Mouse (Mus musculus): ENCODE results near the gene Dock1. TPM values are rescaled to one million over a fixed set of nuclear protein-coding genes. Genes with fewer than 3 reads are reported as not detected.
A peak's percentile ranks its signal among the peaks of the same experiment; 100 is the strongest.

The Dock1 gene
- polyA plus RNA-seq, 1 experiment from 2014 or later, result 5.7 TPM

DNA sequence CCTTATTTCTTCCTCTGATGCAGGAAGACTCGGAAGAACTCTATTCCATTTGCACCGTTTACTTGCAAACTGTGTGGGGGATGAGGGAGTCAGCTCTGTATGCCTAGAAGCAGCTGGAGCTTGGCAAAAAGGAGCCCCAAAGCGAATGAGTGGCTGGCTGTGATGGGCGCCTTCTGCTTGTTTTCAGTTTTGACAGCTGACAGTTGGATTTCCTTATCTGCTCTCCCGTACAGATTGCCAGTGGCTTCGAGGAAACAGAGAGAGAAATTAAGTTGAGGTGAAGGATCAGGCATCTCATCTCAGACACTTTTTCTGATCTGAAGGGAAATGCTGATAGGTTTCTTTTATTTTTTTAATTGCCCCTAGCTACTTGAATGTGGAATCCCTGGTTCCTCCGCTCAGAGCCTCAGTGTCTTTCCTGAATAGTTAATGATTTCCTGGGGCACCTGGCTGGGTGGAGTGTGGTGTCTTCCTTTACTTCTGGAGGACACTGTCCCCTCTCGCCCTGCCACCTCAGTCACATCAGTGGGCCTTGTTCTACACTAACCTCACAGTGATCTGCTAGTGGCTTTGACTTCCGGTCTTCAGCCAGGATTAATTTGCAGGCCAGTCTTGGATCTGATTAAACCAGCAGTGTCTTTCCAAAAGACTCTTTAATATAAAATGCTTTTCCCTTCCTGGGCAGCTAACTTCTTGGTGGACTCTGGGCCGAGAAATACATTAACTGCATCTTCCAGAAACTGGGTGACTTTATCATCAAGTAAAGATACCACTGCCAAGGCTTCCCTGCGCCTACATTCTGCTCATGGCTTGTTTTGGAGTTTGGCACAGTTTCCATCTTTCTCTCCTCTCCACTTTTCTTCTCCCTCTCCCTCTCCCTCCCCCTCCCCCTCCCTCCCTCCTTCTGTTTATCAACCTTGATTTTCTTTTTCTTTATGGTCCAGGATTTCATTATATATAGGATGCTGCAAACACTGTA is 55.4 kb downstream of the Dock1 start:
- no peak for ATAC-seq (ENCODE audit: low FRiP score)
- no peak overlapping the region for H3K4me3 ChIP-seq (replicated peaks)
- H3K36me3 ChIP-seq, result no peaks in the 10 kb centered on the region
- WGBS, result 46% methylated on average over 11 of the region's 11 CpGs
- no peaks in the 10 kb centered on the region for H3K9me3 ChIP-seq (replicated peaks)
- 0 out of 2 replicates have a peak, but pooled peaks cover 4% of the 10 kb centered on the region for H3K27me3 ChIP-seq (replicated peaks)
- no peak overlapping the region for H3K9ac ChIP-seq (replicated peaks)
- H3K4me1 ChIP-seq, result peaks cover 16% of the 10 kb centered on the region
- peak overlapping the region; percentile 6; the same call in 1 of the 2 replicates for H3K4me2 ChIP-seq
- no peak overlapping the region for H3K27ac ChIP-seq (replicated peaks)

DNA sequence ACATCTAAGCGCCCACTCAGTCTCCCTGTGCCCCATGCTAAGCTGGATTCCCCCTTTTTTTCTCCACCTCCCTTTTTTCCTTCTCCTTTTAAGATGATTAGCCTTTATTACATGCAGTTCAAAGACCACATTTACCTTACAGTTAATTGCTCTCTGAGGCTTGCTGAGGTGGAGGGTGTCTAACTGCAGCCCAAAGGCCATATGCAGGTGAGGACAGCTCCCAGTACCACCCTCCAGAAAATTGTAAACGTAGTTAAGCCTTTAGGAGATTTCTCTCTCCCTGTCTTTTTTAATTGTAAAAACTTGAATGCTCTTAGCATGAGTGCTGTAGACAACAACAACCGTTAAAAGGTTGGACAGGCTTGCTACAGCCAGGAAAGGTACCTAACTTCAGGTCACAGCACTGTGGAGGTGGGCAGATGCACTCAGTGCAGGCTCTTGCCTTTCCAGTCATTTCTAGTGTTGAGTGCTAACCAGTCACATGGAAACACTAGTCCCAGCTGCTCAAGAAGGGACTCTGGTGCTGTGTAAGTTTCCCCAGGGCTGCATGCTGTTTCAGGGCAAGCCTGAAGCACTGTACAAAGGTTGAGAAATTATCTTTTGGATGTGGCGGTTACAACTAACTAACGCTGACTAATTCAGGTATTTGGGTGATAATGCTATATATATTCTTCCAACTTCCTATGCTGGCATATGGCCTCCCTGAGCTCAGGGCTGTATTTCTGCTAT is 56.2 kb downstream of the Dock1 start:
- Histone ChIP-seq H3K36me3 (no peaks in the 10 kb centered on the region), H3K4me3 (replicated peaks) (no peak overlapping the region), H3K4me1 (peaks cover 16% of the 10 kb centered on the region), H3K9me3 (replicated peaks) (no peaks in the 10 kb centered on the region), H3K27ac (replicated peaks) (no peak overlapping the region), H3K27me3 (replicated peaks) (0 out of 2 replicates have a peak, but pooled peaks cover 4% of the 10 kb centered on the region), H3K4me2 (no peak overlapping the region), H3K9ac (replicated peaks) (no peak overlapping the region)
- ATAC-seq (ENCODE audit: low FRiP score), result no peak
- WGBS, result 74% methylated on average over 5 of the region's 5 CpGs

DNA sequence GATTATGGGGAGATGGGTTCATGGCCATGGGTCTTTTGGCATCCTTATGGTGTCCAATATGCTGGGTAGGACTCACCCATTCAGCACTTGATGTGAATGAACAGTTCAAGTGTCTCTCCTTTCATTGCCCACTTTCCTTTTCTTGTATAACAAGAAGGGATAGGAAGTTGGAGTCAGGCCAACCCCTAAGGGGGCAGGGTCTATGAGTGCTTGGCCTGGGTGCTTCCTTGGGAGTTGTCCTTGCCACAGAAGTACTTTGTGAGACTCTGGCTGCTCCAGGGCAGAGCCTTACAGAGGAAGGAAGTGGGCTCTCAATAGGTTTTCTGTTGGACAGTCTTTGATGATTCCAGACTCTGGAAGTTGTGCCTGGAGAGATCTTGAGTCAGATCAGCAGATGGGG is 58.9 kb downstream of the Dock1 start:
- Histone ChIP-seq H3K27ac (replicated peaks) (no peak overlapping the region), H3K27me3 (replicated peaks) (0 out of 2 replicates have a peak, but pooled peaks cover 4% of the 10 kb centered on the region), H3K4me1 (peaks cover 10% of the 10 kb centered on the region), H3K36me3 (no peaks in the 10 kb centered on the region), H3K9ac (replicated peaks) (no peak overlapping the region), H3K4me3 (replicated peaks) (no peak overlapping the region), H3K4me2 (no peak overlapping the region), H3K9me3 (replicated peaks) (no peaks in the 10 kb centered on the region)
- no peak for ATAC-seq (ENCODE audit: low FRiP score)

GRCm38 (mm10) chr7:134730406-134731126 is 60.1 kb downstream of the Dock1 start:
- Histone ChIP-seq H3K27ac (replicated peaks) (no peak overlapping the region), H3K36me3 (no peaks in the 10 kb centered on the region), H3K9ac (replicated peaks) (no peak overlapping the region), H3K9me3 (replicated peaks) (no peaks in the 10 kb centered on the region), H3K27me3 (replicated peaks) (0 out of 2 replicates have a peak, but pooled peaks cover 4% of the 10 kb centered on the region), H3K4me3 (replicated peaks) (no peak overlapping the region), H3K4me1 (0 out of 2 replicates have a peak, but pooled peaks cover under 1% of the 10 kb centered on the region), H3K4me2 (no peak overlapping the region)
- no peak for ATAC-seq (ENCODE audit: low FRiP score)
- WGBS, result 89% methylated on average over 3 of the region's 3 CpGs

DNA sequence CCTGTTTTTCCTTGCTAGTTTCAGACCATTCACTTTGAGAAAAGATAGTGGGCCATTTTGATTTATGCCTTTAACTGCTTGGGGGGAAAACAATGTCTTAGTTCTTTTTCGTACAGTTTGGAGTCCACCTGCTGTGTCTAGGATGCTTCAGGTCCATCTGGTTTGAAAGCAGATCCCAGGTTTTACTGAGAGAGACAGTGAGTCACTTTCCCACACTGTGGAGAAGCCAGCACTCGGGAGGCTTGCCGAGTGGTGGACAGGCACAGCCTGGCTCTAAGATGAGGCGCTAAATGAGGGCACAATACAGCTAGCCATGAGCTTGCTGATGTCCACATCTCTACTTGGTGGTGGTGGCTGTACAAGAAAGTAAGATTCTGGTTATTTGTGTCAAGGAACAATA is 76.6 kb downstream of the Dock1 start:
- no peak for ATAC-seq (ENCODE audit: low FRiP score)
- Histone ChIP-seq H3K4me3 (replicated peaks) (no peak overlapping the region), H3K27me3 (replicated peaks) (no peaks in the 10 kb centered on the region), H3K9me3 (replicated peaks) (no peaks in the 10 kb centered on the region), H3K4me2 (no peak overlapping the region), H3K9ac (replicated peaks) (no peak overlapping the region), H3K27ac (replicated peaks) (no peak overlapping the region), H3K4me1 (no peaks in the 10 kb centered on the region), H3K36me3 (peaks cover 10% of the 10 kb centered on the region; the same call in 1 of the 2 replicates)
- 95% methylated on average over 4 of the region's 4 CpGs for WGBS

GRCm38 (mm10) chr7:134748376-134748775 is 77.9 kb downstream of the Dock1 start:
- ATAC-seq (ENCODE audit: low FRiP score), result no peak

GRCm38 (mm10) chr7:134749613-134750012 is 79.2 kb downstream of the Dock1 start:
- Histone ChIP-seq H3K36me3 (peaks cover 10% of the 10 kb centered on the region; the same call in 1 of the 2 replicates), H3K4me2 (no peak overlapping the region), H3K4me3 (replicated peaks) (no peak overlapping the region), H3K27ac (replicated peaks) (no peak overlapping the region), H3K9ac (replicated peaks) (no peak overlapping the region), H3K27me3 (replicated peaks) (no peaks in the 10 kb centered on the region), H3K4me1 (no peaks in the 10 kb centered on the region), H3K9me3 (replicated peaks) (no peaks in the 10 kb centered on the region)
- WGBS, result 96% methylated on average over 1 of the region's 1 CpGs
- ATAC-seq (ENCODE audit: low FRiP score), result no peak

More at GRCm38 (mm10) chr7:134748376-134748775, 77.9 kb downstream of the Dock1 start:
- peaks cover 10% of the 10 kb centered on the region; the same call in 1 of the 2 replicates for H3K36me3 ChIP-seq
- H3K4me3 ChIP-seq (replicated peaks), result no peak overlapping the region
- 93% methylated on average over 3 of the region's 3 CpGs for WGBS
- no peaks in the 10 kb centered on the region for H3K9me3 ChIP-seq (replicated peaks)
- H3K27ac ChIP-seq (replicated peaks), result no peak overlapping the region
- H3K27me3 ChIP-seq (replicated peaks), result no peaks in the 10 kb centered on the region
- no peak overlapping the region for H3K4me2 ChIP-seq
- no peak overlapping the region for H3K9ac ChIP-seq (replicated peaks)
- no peaks in the 10 kb centered on the region for H3K4me1 ChIP-seq

- Histone ChIP-seq H3K4me1 (no peaks in the 10 kb centered on the region), H3K4me2 (no peak overlapping the region), H3K27me3 (replicated peaks) (no peaks in the 10 kb centered on the region), H3K9ac (replicated peaks) (no peak overlapping the region), H3K4me3 (replicated peaks) (no peak overlapping the region), H3K9me3 (replicated peaks) (no peaks in the 10 kb centered on the region), H3K27ac (replicated peaks) (no peak overlapping the region), H3K36me3 (peaks cover 8% of the 10 kb centered on the region; the same call in 1 of the 2 replicates)
- no peak for ATAC-seq (ENCODE audit: low FRiP score)
- 91% methylated on average over 3 of the region's 3 CpGs for WGBS
These were observed 81.0 kb downstream of the Dock1 start for GRCm38 (mm10) chr7:134751496-134751895.

GRCm38 (mm10) chr7:134753417-134753816 is 83.0 kb downstream of the Dock1 start:
- no peak overlapping the region for H3K4me2 ChIP-seq

DNA sequence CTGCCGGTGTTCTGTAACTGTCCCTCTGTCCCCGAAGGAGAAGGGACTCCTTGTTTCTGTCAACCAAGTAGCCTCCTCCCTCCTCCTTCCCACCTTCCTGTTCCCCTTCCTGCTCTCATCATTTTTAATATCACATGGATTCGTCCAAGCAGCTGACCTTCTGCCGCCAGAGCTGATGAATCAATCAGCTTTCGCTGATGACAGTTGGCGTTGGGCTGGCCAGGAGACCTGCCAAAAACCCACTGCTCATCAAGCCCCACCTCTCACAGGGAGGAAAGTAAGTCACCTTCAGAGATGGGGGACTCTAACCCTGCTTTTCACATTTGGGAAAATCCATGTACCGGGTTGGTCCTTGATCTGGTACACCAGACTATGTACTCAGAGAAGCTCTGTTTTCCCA is 87.2 kb downstream of the Dock1 start:
- Histone ChIP-seq H3K4me1 (no peaks in the 10 kb centered on the region), H3K36me3 (no peaks in the 10 kb centered on the region), H3K4me3 (replicated peaks) (no peak overlapping the region), H3K27me3 (replicated peaks) (no peaks in the 10 kb centered on the region), H3K27ac (replicated peaks) (no peak overlapping the region), H3K9me3 (replicated peaks) (no peaks in the 10 kb centered on the region), H3K4me2 (no peak overlapping the region), H3K9ac (replicated peaks) (no peak overlapping the region)
- ATAC-seq (ENCODE audit: low FRiP score), result no peak
- 96% methylated on average over 7 of the region's 7 CpGs for WGBS

More at GRCm38 (mm10) chr7:134753417-134753816, 83.0 kb downstream of the Dock1 start:
- no peaks in the 10 kb centered on the region for H3K4me1 ChIP-seq
- H3K27ac ChIP-seq (replicated peaks), result no peak overlapping the region
- ATAC-seq (ENCODE audit: low FRiP score), result no peak
- WGBS, result 74% methylated on average over 5 of the region's 5 CpGs
- no peak overlapping the region for H3K9ac ChIP-seq (replicated peaks)
- H3K9me3 ChIP-seq (replicated peaks), result no peaks in the 10 kb centered on the region
- no peaks in the 10 kb centered on the region for H3K36me3 ChIP-seq
- no peak overlapping the region for H3K4me3 ChIP-seq (replicated peaks)
- H3K27me3 ChIP-seq (replicated peaks), result no peaks in the 10 kb centered on the region

DNA sequence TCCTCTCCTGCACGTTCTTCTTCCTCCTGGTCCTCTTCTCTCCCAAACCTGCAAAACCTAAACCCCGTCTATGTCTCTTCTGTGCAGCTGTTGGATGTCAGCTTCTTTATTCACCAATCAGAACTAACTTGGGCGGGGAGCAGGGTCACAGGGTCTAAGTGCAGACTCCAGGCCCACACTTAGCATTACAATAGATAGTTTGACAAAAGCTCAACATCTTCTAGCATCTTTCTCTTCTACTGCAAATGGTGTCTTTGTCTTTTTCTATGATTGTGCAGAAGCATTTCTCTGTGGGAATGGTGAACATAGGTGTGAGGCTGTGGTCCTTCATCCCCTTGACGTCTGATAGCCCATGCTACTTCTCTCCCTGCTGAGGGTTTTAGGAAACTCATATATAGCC is 91.3 kb downstream of the Dock1 start:
- ATAC-seq (ENCODE audit: low FRiP score), result no peak
- WGBS, result 66% methylated on average over 4 of the region's 4 CpGs
- H3K9ac ChIP-seq (replicated peaks), result no peak overlapping the region

More for the DNA sequence above, 91.3 kb downstream of the Dock1 start:
- no peaks in the 10 kb centered on the region for H3K36me3 ChIP-seq
- no peaks in the 10 kb centered on the region for H3K9me3 ChIP-seq (replicated peaks)
- H3K27ac ChIP-seq (replicated peaks), result no peak overlapping the region
- no peak overlapping the region for H3K4me2 ChIP-seq
- H3K27me3 ChIP-seq (replicated peaks), result no peaks in the 10 kb centered on the region
- H3K4me1 ChIP-seq, result no peaks in the 10 kb centered on the region
- H3K4me3 ChIP-seq (replicated peaks), result no peak overlapping the region
